Mouse (Mus musculus) embryonic fibroblast, embryonic 13.5 days (primary cell): ENCODE results near the gene Hist1h2bk. TPM values are rescaled to one million over a fixed set of nuclear protein-coding genes. Genes with fewer than 3 reads are reported as not detected.
"Not testable (repeated sequence)": the region's sequence is repeated elsewhere in the genome, so short reads cannot be mapped to it uniquely, and the experiment has no call there.

Experiments used
- H3K27ac ChIP-seq: 2 replicates; pipeline ENCODE4 v1.5.1; 2012; ENCODE audit warnings: low read length, control low read depth, inconsistent platforms; ENCODE audit not compliant: insufficient read depth
- H3K4me1 ChIP-seq: 2 replicates; pipeline ENCODE4 v1.6.1; 2011; ENCODE audit warnings: low read length; ENCODE audit not compliant: control insufficient read depth, insufficient read depth
- H3K4me3 ChIP-seq: 2 replicates; pipeline ENCODE4 v1.5.1; 2011; ENCODE audit warnings: mild to moderate bottlenecking, control low read depth, low read length; ENCODE audit not compliant: insufficient read depth
- CTCF ChIP-seq: IDR thresholded peaks from 2 replicates; pipeline ENCODE4 v1.5.1; 2011; ENCODE audit warnings: mild to moderate bottlenecking, control low read depth, low read length, moderate library complexity, borderline replicate concordance; ENCODE audit not compliant: insufficient read depth
- POLR2A ChIP-seq: IDR thresholded peaks from 2 replicates; pipeline ENCODE4 v1.6.1; 2011; ENCODE audit warnings: low read depth, mild to moderate bottlenecking, control low read depth, low read length, moderate library complexity
- polyA plus RNA-seq: library from polyadenylated mRNA; stranded (reverse); fragments of >200 nt; gene quantifications from 2 replicates; pipeline ENCODE4 v1.2.4, GENCODE M21; 2011; ENCODE audit warnings: low read depth; ENCODE audit not compliant: missing spikeins, insufficient read length

The Hist1h2bk gene
- 16.3 and 22.3 TPM in 2 replicates for polyA plus RNA-seq

DNA sequence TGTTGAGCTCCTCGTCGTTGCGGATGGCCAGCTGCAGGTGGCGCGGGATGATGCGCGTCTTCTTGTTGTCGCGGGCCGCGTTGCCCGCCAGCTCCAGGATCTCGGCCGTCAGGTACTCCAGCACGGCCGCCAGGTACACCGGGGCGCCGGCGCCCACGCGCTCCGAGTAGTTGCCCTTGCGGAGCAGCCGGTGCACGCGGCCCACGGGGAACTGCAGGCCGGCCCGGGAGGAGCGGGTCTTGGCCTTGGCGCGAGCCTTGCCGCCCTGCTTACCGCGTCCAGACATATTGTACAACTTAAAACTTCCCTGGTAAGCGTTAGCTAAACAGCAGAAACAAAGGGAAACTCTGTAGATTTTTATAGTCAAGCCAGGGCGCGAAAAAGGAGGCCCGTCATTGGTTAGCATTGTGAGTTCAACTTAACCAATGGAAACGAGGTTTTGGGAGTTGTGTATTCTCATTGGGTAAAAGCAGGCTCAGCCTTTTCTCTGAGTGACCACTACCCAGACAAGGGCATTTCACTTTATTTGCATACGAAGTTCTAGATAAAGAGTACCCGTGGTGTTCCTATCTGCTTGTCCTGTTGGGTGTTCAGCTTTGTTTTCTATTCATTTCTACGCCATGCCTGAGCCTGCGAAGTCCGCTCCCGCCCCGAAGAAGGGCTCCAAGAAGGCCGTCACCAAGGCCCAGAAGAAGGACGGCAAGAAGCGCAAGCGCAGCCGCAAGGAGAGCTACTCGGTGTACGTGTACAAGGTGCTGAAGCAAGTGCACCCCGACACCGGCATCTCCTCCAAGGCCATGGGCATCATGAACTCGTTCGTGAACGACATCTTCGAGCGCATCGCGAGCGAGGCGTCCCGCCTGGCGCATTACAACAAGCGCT lies at the start of gene Hist1h2bk, which contains the start of gene Hist1h2ah:
Gene Hist1h2bk (plus strand): TSS at position 604 of the 882 bp plus-strand sequence.
Gene Hist1h2ah (minus strand): TSS at position 302 of the 882 bp plus-strand sequence.
- peak within 1 kb of the TSS; percentile 95 for H3K27ac ChIP-seq
- not testable (repeated sequence) for H3K4me1 ChIP-seq
- TF ChIP-seq POLR2A = peak; percentile 56
- H3K4me3 ChIP-seq = peak within 1 kb of the TSS; percentile 76

DNA sequence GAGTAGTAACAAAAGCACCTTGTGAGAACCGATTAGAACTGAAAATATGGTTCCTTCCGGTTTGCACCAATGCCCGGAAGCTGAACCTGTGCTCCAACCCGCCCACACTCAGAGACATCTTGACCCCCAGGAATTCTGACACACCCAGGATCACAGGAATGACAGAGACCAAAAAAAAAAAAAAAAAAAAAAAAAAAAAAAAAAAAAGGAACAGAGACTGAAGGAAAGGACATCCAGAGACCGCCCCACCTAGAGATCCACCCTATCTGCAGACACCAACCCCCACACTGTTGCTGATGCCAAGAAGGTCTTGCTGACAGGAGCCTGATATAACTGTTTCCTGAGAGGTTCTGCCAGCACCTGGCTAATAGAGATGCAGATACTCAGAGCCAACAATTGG lies 43.1 kb upstream of the Hist1h2bk start:
- no peak overlapping the region for H3K27ac ChIP-seq
- no peaks in the 10 kb centered on the region for H3K4me1 ChIP-seq
- no peak overlapping the region for H3K4me3 ChIP-seq
- TF ChIP-seq POLR2A (no peak), CTCF (no peak)

DNA sequence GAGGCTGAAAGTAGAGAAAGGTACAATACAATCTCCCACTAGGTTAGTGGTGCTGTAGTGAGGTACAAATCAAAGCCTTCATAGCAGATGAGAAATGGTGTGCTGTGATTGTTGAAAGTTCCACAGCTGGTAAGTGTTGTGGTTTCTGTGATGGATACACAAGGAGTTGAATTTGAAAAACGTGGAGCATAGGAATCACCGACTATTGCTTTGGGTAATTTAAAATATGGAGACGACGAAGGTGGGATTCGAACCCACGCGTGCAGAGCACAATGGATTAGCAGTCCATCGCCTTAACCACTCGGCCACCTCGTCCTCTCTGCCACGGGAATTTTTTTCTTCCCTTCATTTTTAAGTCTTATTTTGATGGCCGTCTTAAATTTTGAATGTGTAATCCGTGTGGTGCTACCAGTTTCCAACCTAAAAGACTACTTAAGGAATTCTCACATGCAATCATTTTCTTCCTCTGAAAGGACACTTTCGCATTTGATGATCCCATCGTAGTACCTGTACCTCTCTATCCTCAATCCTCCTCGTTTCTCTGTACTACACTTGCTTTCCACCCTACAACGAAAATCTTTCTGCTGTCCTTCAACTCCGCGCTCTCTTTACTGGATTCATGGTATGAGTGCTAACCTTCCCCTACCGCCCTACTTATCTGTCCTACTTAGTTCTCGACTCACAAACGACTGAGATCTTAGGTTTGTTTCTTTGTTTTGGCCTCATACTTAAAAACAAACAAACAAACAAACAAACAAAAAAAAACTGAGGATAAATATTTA lies 41.5 kb upstream of the Hist1h2bk start:
- TF ChIP-seq POLR2A (no peak), CTCF (no peak)
- Histone ChIP-seq H3K4me3 (peak overlapping the region; percentile 88), H3K27ac (no peak overlapping the region), H3K4me1 (no peaks in the 10 kb centered on the region)

DNA sequence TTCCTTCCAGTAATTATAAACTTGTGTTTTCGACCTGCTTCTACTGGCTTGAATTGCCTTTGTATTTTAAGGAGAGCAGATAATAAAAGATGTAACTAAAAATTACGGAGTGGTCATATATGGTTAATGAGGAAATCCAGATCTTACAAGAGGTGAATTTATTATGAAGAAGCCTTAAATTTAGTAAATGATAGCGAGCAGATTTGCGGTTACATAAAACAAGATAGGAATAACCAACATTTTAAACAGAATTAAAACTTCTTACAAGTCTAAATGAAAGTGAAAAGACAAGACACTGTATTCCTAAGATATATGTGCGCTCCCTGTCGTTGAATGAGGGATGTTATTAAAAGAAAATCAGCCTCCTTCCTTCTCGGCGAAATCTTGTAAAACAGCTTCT lies 40.8 kb upstream of the Hist1h2bk start:
- TF ChIP-seq CTCF = no peak
- TF ChIP-seq POLR2A = no peak
- no peak overlapping the region for H3K27ac ChIP-seq
- H3K4me1 ChIP-seq = no peaks in the 10 kb centered on the region
- peak overlapping the region; percentile 67 for H3K4me3 ChIP-seq

DNA sequence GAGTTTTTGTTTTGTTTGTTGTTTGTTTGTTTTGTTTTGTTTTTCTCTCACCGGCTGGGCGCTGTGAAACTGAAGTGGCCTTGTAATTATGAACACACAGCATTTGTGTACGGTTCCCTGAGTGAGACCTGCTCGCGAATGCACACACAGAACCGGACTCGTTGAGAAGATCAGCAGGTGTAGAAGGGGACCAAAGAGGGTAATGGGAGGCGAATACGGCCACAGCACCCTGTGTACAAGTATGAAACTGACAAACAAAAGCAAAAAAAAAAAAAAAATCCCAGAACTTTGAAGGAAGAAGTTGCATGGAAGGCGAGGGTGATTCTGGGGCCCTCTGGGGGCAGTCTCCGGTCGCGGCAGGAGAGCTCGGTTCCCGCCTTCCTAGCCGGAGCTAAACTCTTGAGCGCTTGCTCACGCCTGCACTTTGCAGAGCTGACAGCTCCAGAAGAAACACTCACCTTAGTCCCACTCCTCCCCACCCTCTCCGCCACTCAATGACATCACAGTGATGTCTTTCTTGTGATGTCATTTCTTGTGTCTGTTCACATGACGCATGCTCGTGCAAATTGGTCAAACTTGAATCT lies 40.2 kb upstream of the Hist1h2bk start:
- Histone ChIP-seq H3K27ac (no peak overlapping the region), H3K4me3 (peak overlapping the region; percentile 67), H3K4me1 (no peaks in the 10 kb centered on the region)
- TF ChIP-seq CTCF (no peak), POLR2A (no peak)

DNA sequence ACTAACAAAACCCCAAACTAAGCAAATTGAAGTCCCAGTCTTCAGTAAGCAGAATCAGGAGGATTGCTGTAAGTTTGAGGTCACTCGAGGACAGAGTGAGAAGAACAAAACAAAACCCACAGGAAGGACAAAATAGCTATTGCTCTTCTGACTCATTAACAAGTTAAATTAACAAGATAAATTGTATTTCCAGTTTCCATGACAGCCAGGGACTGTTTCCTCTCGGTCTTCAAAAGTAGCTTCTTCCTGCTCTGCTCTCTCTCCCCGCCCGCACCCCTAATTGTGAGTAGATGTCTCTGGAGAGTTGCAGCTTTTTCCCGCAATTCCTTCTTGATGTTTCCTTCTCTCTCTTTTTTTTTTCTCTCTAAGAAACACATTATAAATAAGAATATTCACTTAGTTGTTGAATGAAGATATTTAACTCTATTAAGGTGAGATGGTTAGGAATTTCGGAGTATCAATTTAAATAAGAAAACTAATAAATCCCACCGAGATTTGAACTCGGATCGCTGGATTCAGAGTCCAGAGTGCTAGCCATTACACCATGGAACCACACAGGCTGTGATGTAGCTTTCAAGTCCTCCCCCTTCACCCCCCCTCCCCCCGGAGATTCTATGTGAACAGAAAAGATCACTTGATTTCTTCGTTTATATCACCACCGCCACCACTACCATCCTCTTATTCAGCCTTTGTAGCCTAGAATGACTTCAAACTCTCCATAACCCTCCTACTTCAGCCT lies 39.4 kb upstream of the Hist1h2bk start:
- TF ChIP-seq POLR2A = no peak
- no peak for TF ChIP-seq CTCF
- Histone ChIP-seq H3K27ac (no peak overlapping the region), H3K4me1 (no peaks in the 10 kb centered on the region), H3K4me3 (peak overlapping the region; percentile 72)

DNA sequence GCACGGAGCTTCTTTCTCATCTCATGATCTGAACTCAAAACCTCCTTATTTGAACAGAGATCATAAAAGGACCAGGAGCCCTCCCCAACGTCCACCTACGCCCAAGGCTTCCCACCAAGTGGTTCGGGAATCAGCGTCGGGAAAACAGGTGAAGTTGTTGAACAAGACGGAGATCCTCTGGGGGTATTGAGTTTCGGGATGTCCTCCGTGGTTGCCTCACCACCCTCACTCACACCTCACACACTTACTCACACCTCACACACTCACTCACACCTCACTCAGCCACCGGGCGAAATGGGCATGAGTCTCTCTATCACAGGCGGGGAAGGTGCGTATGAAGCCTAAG lies 38.9 kb upstream of the Hist1h2bk start:
- Histone ChIP-seq H3K4me1 (no peaks in the 10 kb centered on the region), H3K4me3 (peak overlapping the region; percentile 72), H3K27ac (no peak overlapping the region)
- TF ChIP-seq CTCF = no peak
- no peak for TF ChIP-seq POLR2A

DNA sequence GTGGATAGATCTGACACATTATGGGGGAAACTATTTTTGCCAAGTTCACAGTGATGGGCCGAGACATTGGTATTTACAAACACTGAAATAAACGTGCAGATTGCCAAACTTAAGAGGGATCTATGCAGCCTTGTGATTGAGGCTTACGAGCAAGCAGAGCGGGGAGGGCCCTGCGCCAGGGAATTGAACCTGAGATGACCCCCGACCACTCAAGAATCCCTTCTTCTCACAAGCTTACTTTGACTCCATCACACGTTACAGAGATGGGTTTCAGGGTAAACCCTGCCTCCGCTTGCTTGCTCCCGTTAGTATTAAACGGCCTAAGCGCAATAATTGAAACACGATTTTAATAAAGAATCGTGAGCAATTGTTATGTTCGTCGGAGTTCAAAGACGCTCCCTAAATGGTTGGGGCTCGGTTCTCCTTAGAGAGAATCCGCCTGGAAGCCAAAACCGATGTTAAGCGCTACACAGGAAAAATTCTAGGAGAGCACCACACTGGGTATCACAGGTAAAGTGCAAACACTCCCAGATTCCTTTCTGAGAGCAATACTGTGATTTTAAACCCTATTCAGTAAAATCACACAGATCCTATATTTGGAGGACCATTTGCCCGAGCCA lies 38.4 kb upstream of the Hist1h2bk start:
- Histone ChIP-seq H3K4me3 (peak overlapping the region; percentile 72), H3K27ac (no peak overlapping the region), H3K4me1 (no peaks in the 10 kb centered on the region)
- TF ChIP-seq CTCF (no peak), POLR2A (no peak)

DNA sequence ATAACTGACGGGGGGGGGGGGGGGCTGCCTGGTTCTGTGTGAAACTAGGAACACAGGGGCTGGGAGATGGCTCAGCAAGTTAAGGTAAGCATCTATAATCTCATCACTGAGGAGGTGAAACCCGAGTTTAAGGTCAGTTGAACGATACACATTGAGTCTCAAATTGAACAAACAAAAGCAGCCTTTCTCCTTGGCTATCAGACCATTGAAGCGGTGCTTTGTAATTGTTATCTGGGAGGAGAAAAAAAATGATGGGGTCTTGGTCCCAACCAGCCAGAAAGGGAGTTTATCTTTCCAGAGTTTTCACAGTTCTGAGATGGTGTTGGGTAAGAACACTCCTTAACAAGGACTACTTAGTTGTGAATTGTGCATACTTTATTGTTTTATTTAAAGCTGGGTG lies 37.8 kb upstream of the Hist1h2bk start:
- H3K4me1 ChIP-seq = no peaks in the 10 kb centered on the region
- TF ChIP-seq POLR2A = no peak
- TF ChIP-seq CTCF = no peak
- no peak overlapping the region for H3K27ac ChIP-seq
- no peak overlapping the region; the same call in 1 of the 2 replicates for H3K4me3 ChIP-seq
